Mouse (Mus musculus) liver, embryonic 14 days (tissue): ENCODE data around the gene Senp8. TPM values are rescaled to one million over a fixed set of nuclear protein-coding genes. Genes with fewer than 3 reads are reported as not detected.

Source experiments
- polyA plus RNA-seq: library from polyadenylated mRNA; depleted of rRNA; stranded (reverse); fragments of >200 nt; gene quantifications from 2 replicates; pipeline ENCODE4 v1.2.3, GENCODE M21; 2012; rRNA removed

The Senp8 gene
- 1.5 and 1.6 TPM in 2 replicates for polyA plus RNA-seq

GRCm38 (mm10) chr9:59750267-59751065 lies at the start of gene Senp8, which contains the start of gene Myo9a:
TSS of gene Senp8 (minus strand) at chr9:59750710.
TSS of gene Myo9a (plus strand) at chr9:59750896.

Other genes with a start within 250 kb of the Senp8 start
- gene Hexa, start 211.2 kb downstream of the Senp8 start, polyA plus RNA-seq, result 17.0 and 19.4 TPM in 2 replicates
- 0.02 and 0.05 TPM in 2 replicates for gene Tmem202, start 210.9 kb downstream of the Senp8 start, polyA plus RNA-seq
- gene Celf6, start 172.8 kb downstream of the Senp8 start, polyA plus RNA-seq, result not detected in 2 replicates
- gene Parp6, start 133.4 kb downstream of the Senp8 start, polyA plus RNA-seq, result 4.7 and 5.9 TPM in 2 replicates
- 116 and 117 TPM in 2 replicates for gene Pkm, start 94.3 kb downstream of the Senp8 start, polyA plus RNA-seq
- 0.05 and 0.06 TPM in 2 replicates for gene Gramd2, start 70.6 kb downstream of the Senp8 start, polyA plus RNA-seq
- 2.7 TPM in 2 replicates for gene Myo9a, start 186 bp upstream of the Senp8 start, polyA plus RNA-seq
- 0.03 TPM in 1 of 2 replicates, not detected in the other for gene Nr2e3, start 209.9 kb upstream of the Senp8 start, polyA plus RNA-seq